Mouse (Mus musculus) small intestine, adult 2 months (tissue): ENCODE data around the gene Rgs11.

Experiments
- CTCF ChIP-seq: fragments of 200-500 bp; IDR thresholded peaks from 2 replicates; pipeline ENCODE4 v1.5.1; 2012; ENCODE audit warnings: low read depth, mild to moderate bottlenecking, control low read depth, inconsistent platforms, low read length, moderate library complexity, mixed read lengths; ENCODE audit not compliant: insufficient replicate concordance, insufficient read length; ENCODE audit errors: extremely low read depth
- POLR2A ChIP-seq: fragments of 200-500 bp; IDR thresholded peaks from 2 replicates; pipeline ENCODE4 v1.6.1; 2012; ENCODE audit warnings: low read depth, mild to moderate bottlenecking, control low read depth, inconsistent platforms, low read length, moderate library complexity

DNA sequence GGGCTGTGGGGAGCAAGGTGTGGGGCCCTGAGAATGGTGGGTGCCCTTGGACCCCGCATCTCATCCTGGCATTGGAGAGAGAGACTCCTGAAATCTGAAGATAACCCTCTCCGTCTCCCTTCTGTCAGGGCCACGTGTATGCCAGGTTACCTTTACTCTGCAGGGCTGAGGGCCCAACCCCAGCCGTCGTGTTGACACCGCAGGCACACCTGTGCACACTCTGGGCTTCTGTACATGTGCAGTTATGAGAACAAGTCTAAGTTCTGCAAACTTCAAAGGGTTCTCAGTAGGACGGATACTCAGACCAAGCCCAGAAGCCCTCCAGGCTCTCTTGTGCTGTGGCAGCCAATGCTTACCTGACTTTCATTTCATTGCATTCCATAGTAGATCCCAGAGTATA is 9.5 kb downstream of the Rgs11 start:
- TF ChIP-seq POLR2A (no peak), CTCF (no peak)
